9 mouse cellular contexts compared by ENCODE assay signal in genomic region chr11:103656520-103656919, GRCm38 (mm10). TPM values are rescaled to one million over a fixed set of nuclear protein-coding genes. Genes with fewer than 3 reads are reported as not detected.
DNase-seq lines count a peak whose midpoint lies in the region; TF ChIP-seq lines count a peak whose summit lies in the region.
"Had no signal": no experiment of that assay in that cellular context is flagged by ENCODE, and none has a peak within 500 bp of the region (broad histone marks: within the 10 kb centered on the region; RNA-seq: fewer than 3 reads in every experiment).

No protein-coding gene starts in this region.

- no peaks in the 10 kb centered on the region for H3K79me2 ChIP-seq in MEL (ENCODE audit: control insufficient read depth, insufficient read depth, low read length, poor library complexity)

- intact Hi-C loops in heart, postnatal 36 days (cut with DNase I) = no loop called here
- intact Hi-C loops in left cerebral cortex, postnatal 36 days (cut with DNase I) = no loop called here

- TF ChIP-seq CTCF in MEL (IDR thresholded peaks at IDR 0.05 in 2 of 3, conservative IDR thresholded peaks at IDR 0.05 in 1 of 3; ENCODE audit: control insufficient read depth in 1 of 3, insufficient read depth in 1 of 3, low read depth in 2 of 3, low read length in 3 of 3, poor library complexity in 1 of 3, severe bottlenecking in 1 of 3) = no peak

- no peak for TF ChIP-seq EP300 in MEL (IDR thresholded peaks at IDR 0.05; ENCODE audit: low read depth in 1 of 2, low read length in 2 of 2)

- TF ChIP-seq RAD21 in MEL (IDR thresholded peaks at IDR 0.05; ENCODE audit: low read depth, low read length) = no peak

- H3K27me3 ChIP-seq in MEL (ENCODE audit: control insufficient read depth in 1 of 2, insufficient read depth in 2 of 2, low read length in 2 of 2) = peaks cover 10 to 12% of the 10 kb centered on the region in 2 experiments

- H3K36me3 ChIP-seq in MEL (ENCODE audit: control insufficient read depth in 1 of 2, insufficient read depth in 2 of 2, low read length in 2 of 2) = no peaks in the 10 kb centered on the region
- H3K36me3 ChIP-seq: heart, embryonic 15.5 days had no signal

- no peak overlapping the region for H3K9ac ChIP-seq in MEL (ENCODE audit: control insufficient read depth, low read depth, low read length, poor library complexity, severe bottlenecking)
- H3K9ac ChIP-seq: heart, embryonic 15.5 days had no signal

- no peaks in the 10 kb centered on the region for H3K9me3 ChIP-seq in MEL (replicated peaks; ENCODE audit: insufficient read depth, low read length)
- H3K9me3 ChIP-seq: heart, embryonic 15.5 days had no signal

- TF ChIP-seq POLR2A in MEL (IDR thresholded peaks at IDR 0.05; ENCODE audit: control insufficient read depth in 1 of 2, insufficient read depth in 1 of 2, low read depth in 1 of 2, low read length in 2 of 2, poor library complexity in 1 of 2) = no peak

- H3K4me1 ChIP-seq in MEL (ENCODE audit: control insufficient read depth in 1 of 2, insufficient read depth in 2 of 2, low read length in 2 of 2) = no peaks in the 10 kb centered on the region
- H3K4me1 ChIP-seq: heart, embryonic 15.5 days had no signal

- no peak overlapping the region for H3K4me3 ChIP-seq in MEL (ENCODE audit: control insufficient read depth in 1 of 2, insufficient read depth in 1 of 2, low read depth in 2 of 2, low read length in 2 of 2)
- H3K4me3 ChIP-seq: heart, embryonic 15.5 days had no signal

- no peak overlapping the region for H3K27ac ChIP-seq in MEL (ENCODE audit: control insufficient read depth, low read depth, low read length)
- H3K27ac ChIP-seq: heart, embryonic 15.5 days had no signal

- DNase-seq in heart, postnatal 36 days = peak; percentile 31 to 46
- DNase-seq in heart, adult 9 months (ENCODE audit: low spot score in 2 of 2) = no peak
- DNase-seq in MEL (ENCODE audit: low read depth, low spot score) = peak; percentile 79
- peak; percentile 64 for DNase-seq in induced T-regulatory cell, adult 2 months (ENCODE audit: low read depth)
- peak; percentile 31 for DNase-seq in naive thymus-derived CD4-positive, alpha-beta T cell, adult 2 months (ENCODE audit: low read depth)
- DNase-seq in left cerebral cortex, postnatal 36 days (ENCODE audit: low spot score in 2 of 2) = no peak
- no peak for DNase-seq in cerebellum, postnatal 4 days (ENCODE audit: low spot score in 2 of 2)
- DNase-seq in layer of hippocampus, postnatal 10 days (ENCODE audit: low spot score in 2 of 2) = no peak

TF ChIP-seq in MEL, 35 proteins besides CTCF, POLR2A, EP300 and RAD21:
- TF ChIP-seq CHD1 (IDR thresholded peaks at IDR 0.05; ENCODE audit: low read depth, low read length) (no peak), MYB (IDR thresholded peaks at IDR 0.05; ENCODE audit: low read depth, low read length) (no peak), E2F4 (IDR thresholded peaks at IDR 0.05; ENCODE audit: borderline replicate concordance, low read depth, low read length) (no peak), TAL1 (IDR thresholded peaks at IDR 0.05; ENCODE audit: low read length) (no peak), BHLHE40 (IDR thresholded peaks at IDR 0.05; ENCODE audit: borderline replicate concordance, low read depth, low read length) (no peak), SIN3A (IDR thresholded peaks at IDR 0.05; ENCODE audit: low read length) (peak; percentile 62), MXI1 (IDR thresholded peaks at IDR 0.05; ENCODE audit: low read depth, low read length) (peak; percentile 63), POLR2AphosphoS2 (IDR thresholded peaks at IDR 0.05; ENCODE audit: low read length) (no peak), HCFC1 (IDR thresholded peaks at IDR 0.05; ENCODE audit: low read depth, low read length) (no peak), TBP (IDR thresholded peaks at IDR 0.05; ENCODE audit: low read depth, low read length) (no peak), MAX (IDR thresholded peaks at IDR 0.05; ENCODE audit: low read length) (peak; percentile 35; the same call in 1 of the 2 replicates), ETS1 (IDR thresholded peaks at IDR 0.05; ENCODE audit: low read depth, low read length) (no peak), MYC (IDR thresholded peaks at IDR 0.05; ENCODE audit: low read depth, low read length) (no peak), MAZ (IDR thresholded peaks at IDR 0.05; ENCODE audit: low read depth, low read length) (no peak), ELF1 (IDR thresholded peaks at IDR 0.05; ENCODE audit: low read depth, low read length) (no peak), RCOR1 (IDR thresholded peaks at IDR 0.05; ENCODE audit: low read depth, low read length) (no peak)

RNA-seq across cellular contexts. Expression of gene Rprml, which starts 7.2 kb away (rescaled TPM):
- not detected for total RNA-seq in heart, postnatal 36 days (2021)
- not detected in 2 replicates for total RNA-seq in MEL (2012; rRNA removed)
- polyA plus RNA-seq in MEL (2012; ENCODE audit: insufficient read depth in 1 of 2, insufficient read length in 2 of 2, low read depth in 1 of 2, low replicate concordance in 2 of 2, missing spikeins in 1 of 2) = not detected
- total RNA-seq in left cerebral cortex, postnatal 36 days (2021) = 10 to 100 TPM; 84.9 to 98.5 TPM
- 100 to 1,000 TPM; 127 to 143 TPM for total RNA-seq in layer of hippocampus, postnatal 10 days (2021)

RNA-seq across cellular contexts. Expression of gene Lyzl6, which starts 17.8 kb away (rescaled TPM):
- not detected for total RNA-seq in heart, postnatal 36 days (2021)
- total RNA-seq in MEL (2012; rRNA removed) = not detected in 2 replicates
- polyA plus RNA-seq in MEL (2012; ENCODE audit: insufficient read depth in 1 of 2, insufficient read length in 2 of 2, low read depth in 1 of 2, low replicate concordance in 2 of 2, missing spikeins in 1 of 2) = not detected
- total RNA-seq in left cerebral cortex, postnatal 36 days (2021) = not detected
- total RNA-seq in layer of hippocampus, postnatal 10 days (2021) = not detected
- polyA plus RNA-seq: heart, embryonic 15.5 days had no signal

RNA-seq across cellular contexts. Expression of gene Gm884, which starts 35.6 kb away (rescaled TPM):
- not detected for total RNA-seq in heart, postnatal 36 days (2021)
- not detected in 2 replicates for total RNA-seq in MEL (2012; rRNA removed)
- not detected for polyA plus RNA-seq in MEL (2012; ENCODE audit: insufficient read depth in 1 of 2, insufficient read length in 2 of 2, low read depth in 1 of 2, low replicate concordance in 2 of 2, missing spikeins in 1 of 2)
- under 1 TPM in 1 of 2 experiments, not detected in 1; 0.05 TPM for total RNA-seq in left cerebral cortex, postnatal 36 days (2021)
- total RNA-seq in layer of hippocampus, postnatal 10 days (2021) = not detected
- polyA plus RNA-seq: heart, embryonic 15.5 days had no signal

RNA-seq across cellular contexts. Expression of gene Gosr2, which starts 41.2 kb away (rescaled TPM):
- total RNA-seq in heart, postnatal 36 days (2021) = 10 to 100 TPM; 34.7 to 34.9 TPM
- total RNA-seq in MEL (2012; rRNA removed) = 135 and 149 TPM in 2 replicates
- polyA plus RNA-seq in MEL (2012; ENCODE audit: insufficient read depth in 1 of 2, insufficient read length in 2 of 2, low read depth in 1 of 2, low replicate concordance in 2 of 2, missing spikeins in 1 of 2) = 100 to 1,000 TPM in 1 of 2 experiments, not detected in 1; 101 TPM
- 10 to 100 TPM; 64.0 to 70.3 TPM for total RNA-seq in left cerebral cortex, postnatal 36 days (2021)
- total RNA-seq in layer of hippocampus, postnatal 10 days (2021) = 10 to 100 TPM; 72.9 to 78.3 TPM

Comparison
In these comparisons a context has a peak if more than half of its experiments do, and no peak if none do; other contexts are left out.
1. DNase-seq: peak in heart, postnatal 36 days (2 of 2), MEL (single experiment), induced T-regulatory cell, adult 2 months (single experiment) and naive thymus-derived CD4-positive, alpha-beta T cell, adult 2 months (single experiment); none in heart, adult 9 months (0 of 2), left cerebral cortex, postnatal 36 days (0 of 2), cerebellum, postnatal 4 days (0 of 2) and layer of hippocampus, postnatal 10 days (0 of 2).
2. RNA of gene Rprml, which starts 7.2 kb away (total RNA-seq): 127 to 143 TPM in layer of hippocampus, postnatal 10 days and 84.9 to 98.5 TPM in left cerebral cortex, postnatal 36 days; not detected in heart, postnatal 36 days and not detected in MEL; every median in the first group is over 10 times any median in the second.